Mouse (Mus musculus) thymus, postnatal 0 days (tissue): Measurements from ENCODE around the gene Rhbdd2. TPM values are rescaled to one million over a fixed set of nuclear protein-coding genes. Genes with fewer than 3 reads are reported as not detected.

Experiments used
- DNase-seq: peaks from one replicate; pipeline ENCODE4 v3.0.0-alpha.2; 2015; ENCODE audit warnings: low spot score
- polyA plus RNA-seq: library from polyadenylated mRNA; unstranded; fragments of >200 nt; fragmentation: Nextera tagmentation; extraction: Ambion mirVana; gene quantifications from 2 replicates; pipeline ENCODE4 v1.2.1, GENCODE M21; 2015

Gene Rhbdd2
- polyA plus RNA-seq, 1 experiment from 2014 or later = 25.5 TPM

DNA sequence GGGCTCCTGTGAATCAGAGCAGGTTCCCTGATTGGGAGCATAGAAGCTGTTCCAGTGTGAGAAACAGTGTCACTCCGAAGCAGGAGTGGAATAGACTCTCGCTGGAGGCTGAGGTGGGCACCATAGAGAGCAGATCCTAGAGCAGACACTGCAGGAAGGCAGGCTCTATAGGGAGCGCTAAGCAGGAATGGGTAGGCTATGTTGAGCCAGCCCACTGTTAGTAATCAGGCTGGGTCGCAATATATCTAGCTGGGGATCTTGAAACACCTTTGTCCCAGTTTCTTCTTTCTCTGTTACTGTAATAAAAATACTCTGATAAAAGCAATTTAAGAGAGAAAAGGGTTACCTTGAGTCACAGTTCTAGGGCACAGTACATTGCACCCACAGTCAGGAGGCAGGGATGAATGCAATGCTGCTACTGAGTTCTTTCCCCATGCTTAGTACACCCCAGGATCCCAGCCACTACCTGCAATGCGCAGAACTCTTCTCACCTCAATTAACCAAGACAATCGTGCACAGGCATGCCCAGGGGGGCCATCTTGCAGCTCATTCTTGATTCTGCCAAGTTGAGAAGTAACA is 48.6 kb downstream of the Rhbdd2 start:
- DNase-seq = no peak

GRCm38 (mm10) chr5:135682009-135682408 is 49.6 kb downstream of the Rhbdd2 start:
- DNase-seq = no peak

DNA sequence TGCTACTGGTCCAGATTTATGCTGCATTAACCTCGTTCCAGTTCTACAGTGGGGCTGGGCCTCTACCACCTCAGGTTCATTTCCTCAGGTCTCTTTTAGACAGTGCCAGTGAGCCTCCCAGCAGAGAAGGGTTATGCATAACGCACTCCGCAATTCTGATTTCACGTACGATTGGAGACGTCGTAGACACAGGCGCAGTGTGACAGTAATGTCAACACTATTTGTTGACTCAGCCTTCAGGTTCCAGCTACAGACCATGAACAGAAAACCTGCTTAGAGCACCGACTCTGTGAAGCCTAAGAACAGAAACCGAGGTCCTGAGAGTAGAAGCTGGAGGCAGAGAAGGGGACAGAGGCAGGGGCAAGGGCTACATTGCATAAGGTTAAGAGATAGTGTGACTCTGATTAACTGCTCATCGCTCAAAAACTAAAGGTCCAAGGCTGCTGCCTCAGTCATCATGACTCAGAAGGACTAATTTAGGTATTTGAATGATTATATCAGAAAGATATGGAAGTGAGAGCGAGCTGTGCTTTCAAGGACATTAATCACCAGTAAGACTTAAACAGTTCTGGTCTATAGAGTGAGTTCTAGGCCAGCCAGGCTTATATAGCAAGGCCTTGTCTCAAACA is 50.6 kb downstream of the Rhbdd2 start:
- no peak for DNase-seq

DNA sequence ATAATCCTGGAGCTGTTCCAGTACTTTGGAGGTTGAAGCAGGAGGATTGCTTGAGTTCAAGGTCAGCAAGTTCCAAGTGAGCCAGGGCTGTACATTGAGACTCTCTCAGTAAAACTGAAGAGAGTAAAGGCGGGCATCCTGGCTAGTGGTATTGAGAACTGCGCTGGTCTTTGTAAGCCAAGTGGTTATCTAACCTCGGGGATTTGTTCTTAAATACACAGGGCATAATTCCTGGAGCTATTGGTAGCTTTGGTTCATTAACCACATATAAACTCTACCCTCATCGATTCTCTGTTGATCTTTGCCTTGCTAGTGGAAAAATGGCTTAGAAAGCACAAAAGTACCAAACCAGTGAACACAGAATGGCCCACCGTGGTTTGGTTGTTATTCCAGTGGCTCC is 58.0 kb downstream of the Rhbdd2 start:
- no peak for DNase-seq

DNA sequence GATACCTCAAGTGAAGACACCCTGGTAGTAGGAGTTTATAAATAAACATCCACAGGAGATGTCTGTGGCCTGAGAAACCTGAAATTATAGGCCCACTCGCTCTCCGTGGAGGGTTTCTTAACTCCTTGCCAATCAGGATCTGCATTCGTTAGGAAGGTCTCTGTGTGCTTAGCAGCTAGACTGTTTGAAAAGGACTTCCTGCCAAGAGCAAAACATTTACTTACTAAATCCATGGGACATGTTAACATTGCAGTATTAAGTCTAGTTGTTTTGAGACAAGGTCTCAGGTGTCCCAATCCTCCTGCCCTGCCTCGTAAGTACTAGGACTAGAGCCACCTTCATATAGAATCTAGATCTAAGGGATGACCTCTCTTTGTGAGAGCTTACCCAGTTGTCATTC is 58.8 kb downstream of the Rhbdd2 start:
- no peak for DNase-seq

DNA sequence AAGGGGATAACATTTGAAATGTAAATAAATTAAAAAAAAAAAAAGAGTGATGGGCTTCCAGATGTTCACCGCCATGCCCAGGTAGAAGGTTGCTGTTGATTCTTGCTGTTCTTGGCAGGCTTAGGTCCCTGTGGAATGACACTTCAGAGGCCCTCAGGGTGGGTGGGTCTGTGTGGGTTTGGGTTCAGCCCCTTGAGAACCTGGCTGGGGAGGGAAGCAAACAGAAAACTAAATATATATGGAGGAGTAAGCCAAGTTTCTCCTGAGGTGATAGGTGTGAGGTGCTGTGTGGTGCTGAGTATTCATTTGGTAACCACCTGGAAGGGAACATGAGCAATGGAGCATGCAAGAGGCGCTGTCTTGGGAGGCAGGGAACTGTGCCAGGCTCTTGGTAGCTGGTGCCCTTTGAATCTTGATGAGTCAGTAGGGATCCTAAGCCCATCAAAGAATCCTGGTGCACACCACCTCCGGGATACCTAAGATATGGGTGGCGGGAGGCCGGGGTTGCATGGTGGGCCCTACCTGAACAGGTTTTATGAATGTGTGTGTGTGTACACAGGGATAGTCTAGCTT is 60.9 kb downstream of the Rhbdd2 start:
- DNase-seq = no peak

GRCm38 (mm10) chr5:135695277-135695721 is 62.9 kb downstream of the Rhbdd2 start:
- no peak for DNase-seq

Other genes starting within 250 kb of the Rhbdd2 start
- gene Pom121, start 238.1 kb upstream of the Rhbdd2 start, polyA plus RNA-seq = 8.5 and 10.4 TPM in 2 replicates
- gene Hip1, start 87.5 kb upstream of the Rhbdd2 start, polyA plus RNA-seq = 2.4 and 2.7 TPM in 2 replicates
- gene Ccl26, start 69.0 kb upstream of the Rhbdd2 start, polyA plus RNA-seq = not detected in 2 replicates
- 32.0 and 35.5 TPM in 2 replicates for gene Ccl24, start 59.6 kb upstream of the Rhbdd2 start, polyA plus RNA-seq
- 44.4 and 45.8 TPM in 2 replicates for gene Por, start 37.4 kb downstream of the Rhbdd2 start, polyA plus RNA-seq
- 37.3 and 40.4 TPM in 2 replicates for gene Tmem120a, start 111.8 kb downstream of the Rhbdd2 start, polyA plus RNA-seq
- gene Styxl1, start 145.8 kb downstream of the Rhbdd2 start, polyA plus RNA-seq = 0.83 and 0.96 TPM in 2 replicates
- gene Mdh2, start 145.9 kb downstream of the Rhbdd2 start, polyA plus RNA-seq = 525 and 570 TPM in 2 replicates
- gene Srrm3, start 174.3 kb downstream of the Rhbdd2 start, polyA plus RNA-seq = 0.09 TPM in 1 of 2 replicates, not detected in the other